Mouse (Mus musculus) lung, postnatal 10 days (tissue): ENCODE measurements around the gene Pak3.
"Not testable (repeated sequence)": the region's sequence is repeated elsewhere in the genome, so short reads cannot be mapped to it uniquely, and the experiment has no call there.

ENCODE experiments used
- DNase-seq: peaks from one replicate; pipeline ENCODE4 v3.0.0; 2021

The Pak3 gene

GRCm38 (mm10) chrX:143518168-143518901, at the start of gene Pak3:
Gene Pak3, plus strand, starts transcription at chrX:143518591.
- no peak for DNase-seq

- DNase-seq: peak; percentile 100
Measured at GRCm38 (mm10) chrX:143482866-143483265, 35.5 kb upstream of the Pak3 start.

- peak; percentile 6 for DNase-seq
Measured at GRCm38 (mm10) chrX:143501053-143501695, 17.2 kb upstream of the Pak3 start.

- no peak for DNase-seq
Measured at GRCm38 (mm10) chrX:143501776-143502365, 16.5 kb upstream of the Pak3 start.

- DNase-seq: no peak
Measured at GRCm38 (mm10) chrX:143518917-143519316, 526 bp downstream of the Pak3 start.

GRCm38 (mm10) chrX:143519454-143519853, 1.1 kb downstream of the Pak3 start:
- DNase-seq: not testable (repeated sequence)

- DNase-seq: no peak
Measured at GRCm38 (mm10) chrX:143520195-143520594, 1.8 kb downstream of the Pak3 start.

- no peak for DNase-seq
Measured at GRCm38 (mm10) chrX:143532331-143532730, 13.9 kb downstream of the Pak3 start.

- no peak for DNase-seq
Measured at GRCm38 (mm10) chrX:143533574-143533973, 15.2 kb downstream of the Pak3 start.

- DNase-seq: no peak
Measured at GRCm38 (mm10) chrX:143542756-143543155, 24.4 kb downstream of the Pak3 start.

GRCm38 (mm10) chrX:143543186-143543793, 24.9 kb downstream of the Pak3 start:
- DNase-seq: no peak

- DNase-seq: no peak
Measured at GRCm38 (mm10) chrX:143573691-143574090, 55.3 kb downstream of the Pak3 start.

GRCm38 (mm10) chrX:143579925-143580324, 61.5 kb downstream of the Pak3 start:
- peak; percentile 1 for DNase-seq

GRCm38 (mm10) chrX:143580458-143580959, 62.1 kb downstream of the Pak3 start:
- no peak for DNase-seq

- DNase-seq: no peak
Measured at GRCm38 (mm10) chrX:143606877-143607449, 88.6 kb downstream of the Pak3 start.

- DNase-seq: no peak
Measured at GRCm38 (mm10) chrX:143618734-143619133, 100.3 kb downstream of the Pak3 start.

GRCm38 (mm10) chrX:143627767-143628166, 109.4 kb downstream of the Pak3 start:
- DNase-seq: no peak

GRCm38 (mm10) chrX:143643936-143644335, 125.5 kb downstream of the Pak3 start:
- DNase-seq: no peak

GRCm38 (mm10) chrX:143644807-143645206, 126.4 kb downstream of the Pak3 start:
- DNase-seq: no peak

GRCm38 (mm10) chrX:143654308-143655176, 136.2 kb downstream of the Pak3 start:
- DNase-seq: no peak

GRCm38 (mm10) chrX:143655177-143655492, 136.7 kb downstream of the Pak3 start:
- DNase-seq: no peak
